Mouse (Mus musculus) hindbrain, embryonic 13.5 days (tissue): ENCODE data around the gene Srp72. TPM values are rescaled to one million over a fixed set of nuclear protein-coding genes. Genes with fewer than 3 reads are reported as not detected.

ENCODE experiments used
- ATAC-seq: fragments of 200-750 bp; cut with Nextera tagmentation; 2 replicates; pipeline ENCODE4 v1.8.0; 2017; ENCODE audit warnings: moderate TSS enrichment; ENCODE audit not compliant: low FRiP score
- H3K27ac ChIP-seq: fragments of 300-500 bp; sonication (generic); 2 replicates; pipeline ENCODE4 v1.5.1; 2015; ENCODE audit warnings: inconsistent platforms, mild to moderate bottlenecking, moderate library complexity
- H3K27me3 ChIP-seq: fragments of 300-500 bp; sonication (generic); 2 replicates; pipeline ENCODE4 v1.6.1; 2015; ENCODE audit warnings: mild to moderate bottlenecking, inconsistent platforms
- H3K36me3 ChIP-seq: fragments of 300-500 bp; sonication (generic); 2 replicates; pipeline ENCODE4 v1.6.1; 2015; ENCODE audit warnings: mild to moderate bottlenecking, inconsistent platforms
- H3K4me1 ChIP-seq: fragments of 300-500 bp; sonication (generic); replicated peaks from 2 replicates; pipeline ENCODE4 v1.6.1; 2015; ENCODE audit warnings: inconsistent platforms
- H3K4me2 ChIP-seq: fragments of 300-500 bp; sonication (generic); 2 replicates; pipeline ENCODE4 v1.6.1; 2015; ENCODE audit warnings: inconsistent platforms, mild to moderate bottlenecking, moderate library complexity
- H3K4me3 ChIP-seq: fragments of 300-500 bp; sonication (generic); 2 replicates; pipeline ENCODE4 v1.5.1; 2015; ENCODE audit warnings: mild to moderate bottlenecking, inconsistent platforms
- H3K9ac ChIP-seq: fragments of 300-500 bp; sonication (generic); 2 replicates; pipeline ENCODE4 v1.6.1; 2015; ENCODE audit warnings: mild to moderate bottlenecking, inconsistent platforms
- H3K9me3 ChIP-seq: fragments of 300-500 bp; sonication (generic); 2 replicates; pipeline ENCODE4 v1.6.1; 2016; ENCODE audit warnings: inconsistent platforms
- WGBS: fragments of 180-500 bp; shearing (Covaris S2); methylation state at CpG from one replicate; pipeline ENCODE4 v1.1.7; 2015; 5-methylcytosine and 5-hydroxymethylcytosine counted together
- polyA plus RNA-seq: library from polyadenylated mRNA; unstranded; fragments of >200 nt; fragmentation: Nextera tagmentation; extraction: Ambion mirVana; gene quantifications from 2 replicates; pipeline ENCODE4 v1.2.1, GENCODE M21; 2015

Srp72 gene
- 80.3 and 80.9 TPM in 2 replicates for polyA plus RNA-seq

DNA sequence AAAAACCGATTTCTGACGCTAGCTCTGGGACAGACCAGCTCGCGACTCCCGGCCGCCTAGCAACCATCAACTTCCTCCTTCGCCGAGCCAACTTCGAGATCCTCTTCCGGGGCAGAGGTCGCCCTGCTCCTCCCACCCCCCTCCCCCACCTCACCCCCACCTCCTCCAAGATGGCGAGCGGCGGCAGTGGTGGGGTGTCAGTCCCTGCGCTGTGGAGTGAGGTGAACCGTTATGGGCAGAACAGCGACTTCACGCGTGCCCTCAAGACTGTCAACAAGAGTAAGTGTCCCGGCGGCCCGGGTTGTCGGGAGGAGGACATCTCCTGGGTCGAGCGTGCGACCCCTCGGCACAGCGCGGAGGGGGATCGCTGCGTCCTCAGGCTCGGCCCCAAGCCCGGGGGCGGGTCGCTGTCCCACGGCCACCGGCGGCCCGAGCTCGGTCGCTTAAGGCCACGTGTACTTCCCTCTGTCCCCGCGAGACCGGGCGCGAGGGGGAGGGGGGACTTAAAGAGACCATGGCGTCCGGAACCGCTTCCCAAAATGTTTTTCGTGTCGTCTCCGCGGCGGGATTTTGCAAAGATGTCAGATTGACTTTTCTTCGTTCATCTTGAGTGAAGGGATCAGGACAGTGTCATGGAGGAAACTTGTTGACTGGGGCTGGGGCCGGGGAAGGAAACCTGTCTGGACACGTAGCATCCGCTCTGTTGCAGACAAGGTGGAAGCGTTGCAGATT lies at the start of gene Srp72:
Gene Srp72, plus strand, starts transcription at position 130 of the 732 bp plus-strand sequence.
- peak within 1 kb of the TSS; percentile 90 for H3K4me2 ChIP-seq
- peak within 1 kb of the TSS; percentile 90 for H3K4me3 ChIP-seq
- 1% methylated on average over 48 of the region's 60 CpGs for WGBS
- peaks cover 21% of the 10 kb centered on the region for H3K36me3 ChIP-seq
- peaks cover 25% of the 10 kb centered on the region for H3K4me1 ChIP-seq
- no peaks in the 10 kb centered on the region for H3K9me3 ChIP-seq
- H3K27ac ChIP-seq: peak within 1 kb of the TSS; percentile 91
- no peaks in the 10 kb centered on the region for H3K27me3 ChIP-seq
- H3K9ac ChIP-seq: peak within 1 kb of the TSS; percentile 88
- ATAC-seq: peak; percentile 97

DNA sequence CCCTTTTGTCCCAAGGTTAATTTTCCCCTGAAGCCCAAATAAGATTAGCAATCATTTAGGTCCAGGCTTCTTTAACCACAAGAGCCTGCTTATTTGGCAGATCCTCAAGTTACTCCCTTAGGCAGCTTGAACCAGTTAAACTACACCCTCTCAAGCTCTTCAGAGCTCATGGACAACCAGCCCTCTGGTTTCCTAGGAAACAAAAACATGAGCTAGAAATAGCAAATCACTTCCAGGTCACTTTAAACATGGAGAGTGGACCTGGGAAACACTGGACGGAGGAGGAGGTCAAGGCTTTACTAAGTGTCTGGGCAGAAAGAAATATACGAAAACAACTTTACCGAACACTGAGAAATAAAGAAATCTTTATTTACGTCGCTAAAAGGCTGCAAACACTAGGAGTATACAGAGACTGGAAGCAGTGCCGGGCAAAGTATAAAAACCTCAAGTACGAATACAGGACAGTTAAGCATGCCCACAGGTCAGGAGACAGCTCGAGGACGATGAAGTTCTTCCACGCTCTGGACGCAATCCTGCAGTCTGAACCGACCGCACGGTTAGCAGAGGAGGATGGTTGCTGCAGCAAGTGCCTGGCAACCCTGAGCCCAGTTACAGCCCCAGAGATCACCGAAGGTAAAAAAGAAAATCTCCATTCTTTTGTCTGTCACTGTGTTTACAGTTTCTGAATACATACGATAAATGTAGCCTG lies 46.2 kb upstream of the Srp72 start:
- H3K4me1 ChIP-seq: no peaks in the 10 kb centered on the region; the same call in 1 of the 2 replicates
- peaks cover 27% of the 10 kb centered on the region for H3K36me3 ChIP-seq
- H3K9me3 ChIP-seq: peaks cover 16% of the 10 kb centered on the region; the same call in 1 of the 2 replicates
- no peaks in the 10 kb centered on the region for H3K27me3 ChIP-seq
- ATAC-seq: no peak
- no peak overlapping the region for H3K27ac ChIP-seq
- WGBS: 85% methylated on average over 16 of the region's 16 CpGs
- H3K9ac ChIP-seq: no peak overlapping the region
- H3K4me3 ChIP-seq: no peak overlapping the region
- H3K4me2 ChIP-seq: no peak overlapping the region

GRCm38 (mm10) chr5:76929180-76929877 lies 45.2 kb upstream of the Srp72 start:
- H3K27ac ChIP-seq: no peak overlapping the region
- no peak overlapping the region for H3K4me2 ChIP-seq
- H3K9me3 ChIP-seq: peaks cover 16% of the 10 kb centered on the region; the same call in 1 of the 2 replicates
- H3K4me3 ChIP-seq: no peak overlapping the region
- H3K27me3 ChIP-seq: no peaks in the 10 kb centered on the region
- H3K9ac ChIP-seq: no peak overlapping the region
- no peak for ATAC-seq
- H3K36me3 ChIP-seq: peaks cover 27% of the 10 kb centered on the region
- no peaks in the 10 kb centered on the region for H3K4me1 ChIP-seq
- WGBS: 85% methylated on average over 7 of the region's 7 CpGs

GRCm38 (mm10) chr5:76939717-76940116 lies 34.8 kb upstream of the Srp72 start:
- no peak for ATAC-seq
- peaks cover 15% of the 10 kb centered on the region for H3K36me3 ChIP-seq
- peaks cover 4% of the 10 kb centered on the region; the same call in 1 of the 2 replicates for H3K9me3 ChIP-seq
- WGBS: 96% methylated on average over 8 of the region's 8 CpGs
- no peak overlapping the region for H3K27ac ChIP-seq
- no peaks in the 10 kb centered on the region for H3K4me1 ChIP-seq
- no peaks in the 10 kb centered on the region for H3K27me3 ChIP-seq
- H3K4me3 ChIP-seq: no peak overlapping the region
- H3K4me2 ChIP-seq: no peak overlapping the region
- no peak overlapping the region for H3K9ac ChIP-seq

- Histone ChIP-seq H3K4me3 (no peak overlapping the region), H3K27ac (no peak overlapping the region), H3K27me3 (no peaks in the 10 kb centered on the region), H3K4me1 (no peaks in the 10 kb centered on the region; the same call in 1 of the 2 replicates), H3K4me2 (no peak overlapping the region), H3K9me3 (peaks cover 4% of the 10 kb centered on the region; the same call in 1 of the 2 replicates), H3K36me3 (peaks cover 15% of the 10 kb centered on the region), H3K9ac (no peak overlapping the region)
- WGBS: 95% methylated on average over 4 of the region's 4 CpGs
- ATAC-seq: no peak
Measured at GRCm38 (mm10) chr5:76941975-76942374, 32.5 kb upstream of the Srp72 start.

DNA sequence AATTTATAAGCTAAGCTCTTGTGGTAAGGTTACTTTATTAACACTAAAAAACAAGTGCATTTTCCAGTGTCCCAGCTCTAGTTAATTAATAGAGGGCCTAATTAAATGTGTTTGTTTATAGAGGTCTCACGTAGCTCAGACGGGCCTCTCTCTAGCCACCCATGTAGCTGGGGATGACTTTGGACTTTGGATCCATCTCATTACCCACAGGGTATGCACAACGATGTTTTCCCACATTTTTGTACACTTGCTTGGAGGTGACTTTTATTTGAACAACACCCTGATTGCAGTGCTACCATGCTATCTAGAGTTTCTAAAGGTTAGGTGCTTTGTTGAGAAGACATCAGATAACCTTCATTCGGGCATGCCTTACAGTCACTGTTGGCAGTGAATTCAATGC lies 32.0 kb upstream of the Srp72 start:
- H3K9ac ChIP-seq: no peak overlapping the region
- WGBS: 95% methylated on average over 4 of the region's 4 CpGs
- H3K27ac ChIP-seq: no peak overlapping the region
- no peak overlapping the region for H3K4me2 ChIP-seq
- no peaks in the 10 kb centered on the region for H3K27me3 ChIP-seq
- H3K4me3 ChIP-seq: no peak overlapping the region
- H3K36me3 ChIP-seq: peaks cover 15% of the 10 kb centered on the region
- no peaks in the 10 kb centered on the region; the same call in 1 of the 2 replicates for H3K4me1 ChIP-seq
- ATAC-seq: no peak
- peaks cover 4% of the 10 kb centered on the region; the same call in 1 of the 2 replicates for H3K9me3 ChIP-seq

GRCm38 (mm10) chr5:76944965-76945677 lies 29.4 kb upstream of the Srp72 start:
- Histone ChIP-seq H3K9ac (no peak overlapping the region), H3K27ac (no peak overlapping the region), H3K4me2 (no peak overlapping the region), H3K9me3 (peaks cover 4% of the 10 kb centered on the region; the same call in 1 of the 2 replicates), H3K4me1 (peaks cover 9% of the 10 kb centered on the region), H3K27me3 (no peaks in the 10 kb centered on the region), H3K36me3 (peaks cover 7% of the 10 kb centered on the region), H3K4me3 (no peak overlapping the region)
- WGBS: 78% methylated on average over 6 of the region's 6 CpGs
- no peak for ATAC-seq

- Histone ChIP-seq H3K27ac (no peak overlapping the region), H3K4me1 (peaks cover 14% of the 10 kb centered on the region), H3K4me3 (no peak overlapping the region), H3K27me3 (no peaks in the 10 kb centered on the region), H3K4me2 (no peak overlapping the region), H3K9me3 (peaks cover 4% of the 10 kb centered on the region; the same call in 1 of the 2 replicates), H3K9ac (no peak overlapping the region), H3K36me3 (peaks cover 2% of the 10 kb centered on the region)
- 84% methylated on average over 2 of the region's 2 CpGs for WGBS
- no peak for ATAC-seq
Measured at GRCm38 (mm10) chr5:76945678-76946033, 28.8 kb upstream of the Srp72 start.

- H3K36me3 ChIP-seq: no peaks in the 10 kb centered on the region
- peaks cover 18% of the 10 kb centered on the region for H3K4me1 ChIP-seq
- no peak overlapping the region for H3K27ac ChIP-seq
- peaks cover 4% of the 10 kb centered on the region; the same call in 1 of the 2 replicates for H3K9me3 ChIP-seq
- WGBS: 93% methylated on average over 4 of the region's 4 CpGs
- no peaks in the 10 kb centered on the region for H3K27me3 ChIP-seq
- no peak for ATAC-seq
- H3K4me2 ChIP-seq: no peak overlapping the region
- no peak overlapping the region for H3K9ac ChIP-seq
- no peak overlapping the region for H3K4me3 ChIP-seq
Measured at GRCm38 (mm10) chr5:76947142-76947541, 27.3 kb upstream of the Srp72 start.

DNA sequence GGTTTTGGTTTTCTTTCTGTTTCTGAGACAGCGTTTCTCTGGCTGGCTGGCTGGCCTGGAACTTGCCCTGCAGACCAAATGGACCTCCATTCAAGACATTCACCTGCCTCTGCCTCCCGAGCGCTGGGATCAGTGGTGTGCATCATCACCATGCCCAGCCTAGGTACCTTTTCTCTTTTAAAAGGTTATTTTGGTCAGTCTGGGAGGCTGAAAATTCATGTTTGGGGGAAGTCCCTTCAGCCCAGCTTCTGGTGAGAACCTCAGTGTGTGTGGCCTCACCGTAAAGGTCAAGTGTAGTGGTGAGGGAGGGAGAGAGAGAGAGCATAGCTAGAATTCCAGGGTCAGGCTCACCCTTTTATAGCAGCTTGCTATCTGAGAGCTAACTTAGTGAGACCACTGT lies 26.7 kb upstream of the Srp72 start:
- no peak overlapping the region for H3K4me2 ChIP-seq
- WGBS: 93% methylated on average over 4 of the region's 4 CpGs
- H3K36me3 ChIP-seq: no peaks in the 10 kb centered on the region
- H3K9ac ChIP-seq: no peak overlapping the region
- no peaks in the 10 kb centered on the region for H3K27me3 ChIP-seq
- peaks cover 4% of the 10 kb centered on the region; the same call in 1 of the 2 replicates for H3K9me3 ChIP-seq
- no peak for ATAC-seq
- H3K4me3 ChIP-seq: no peak overlapping the region
- no peak overlapping the region for H3K27ac ChIP-seq
- H3K4me1 ChIP-seq: peaks cover 24% of the 10 kb centered on the region

GRCm38 (mm10) chr5:76950343-76951105 lies 24.0 kb upstream of the Srp72 start:
- peak overlapping the region; percentile 92 for H3K4me2 ChIP-seq
- peak overlapping the region; percentile 63 for H3K4me3 ChIP-seq
- peak overlapping the region; percentile 75 for H3K9ac ChIP-seq
- H3K27ac ChIP-seq: peak overlapping the region; percentile 85
- no peak for ATAC-seq
- under 1% methylated on average over 24 of the region's 24 CpGs for WGBS
- H3K4me1 ChIP-seq: peaks cover 33% of the 10 kb centered on the region
- H3K36me3 ChIP-seq: no peaks in the 10 kb centered on the region
- H3K9me3 ChIP-seq: no peaks in the 10 kb centered on the region
- H3K27me3 ChIP-seq: no peaks in the 10 kb centered on the region
